Mouse (Mus musculus) lung, adult 2 months (tissue): ENCODE data around the gene Ncoa5. TPM values are rescaled to one million over a fixed set of nuclear protein-coding genes. Genes with fewer than 3 reads are reported as not detected.

Source experiments
- DNase-seq: peaks from one replicate; pipeline ENCODE4 v3.0.0; 2022
- H3K4me1 ChIP-seq: fragments of 200-500 bp; 2 replicates; pipeline ENCODE4 v1.6.1; 2011; ENCODE audit warnings: low read length; ENCODE audit not compliant: control insufficient read depth, insufficient read depth
- H3K4me3 ChIP-seq: fragments of 200-500 bp; replicated peaks from 2 replicates; pipeline ENCODE3; 2011; ENCODE audit warnings: low read depth, mild to moderate bottlenecking, control low read depth, low read length; ENCODE audit errors: extremely low read depth
- CTCF ChIP-seq: fragments of 200-500 bp; IDR thresholded peaks from 2 replicates; pipeline ENCODE4 v1.5.1; 2011; ENCODE audit warnings: mild to moderate bottlenecking, low read length, control low read depth; ENCODE audit not compliant: insufficient read depth
- POLR2A ChIP-seq: fragments of 200-500 bp; IDR thresholded peaks from 2 replicates; pipeline ENCODE4 v1.6.1; 2011; ENCODE audit warnings: low read depth, mild to moderate bottlenecking, control low read depth, low read length, borderline replicate concordance; ENCODE audit errors: extremely low read depth
- WGBS: fragments of 180-500 bp; shearing (Covaris S2); methylation state at CpG from one replicate; pipeline ENCODE4 v1.1.7; 2018; 5-methylcytosine and 5-hydroxymethylcytosine counted together
- polyA plus RNA-seq: library from polyadenylated mRNA; depleted of rRNA; stranded (reverse); fragments of >200 nt; gene quantifications from 2 replicates; pipeline ENCODE4 v1.2.3, GENCODE M21; 2012

Gene Ncoa5
- polyA plus RNA-seq, 1 experiment: 29.1 TPM

GRCm38 (mm10) chr2:164986371-164987027 lies 48.2 kb downstream of the Ncoa5 start:
- Histone ChIP-seq H3K4me3 (no peak overlapping the region), H3K4me1 (no peaks in the 10 kb centered on the region)
- no peak for DNase-seq
- WGBS: 61% methylated on average over 14 of the region's 14 CpGs
- TF ChIP-seq CTCF: no peak
- no peak for TF ChIP-seq POLR2A

- TF ChIP-seq POLR2A (no peak), CTCF (no peak)
- DNase-seq: no peak
- H3K4me3 ChIP-seq: no peak overlapping the region
- no peaks in the 10 kb centered on the region for H3K4me1 ChIP-seq
- WGBS: 58% methylated on average over 6 of the region's 6 CpGs
These were observed 48.7 kb downstream of the Ncoa5 start for GRCm38 (mm10) chr2:164985962-164986361.

- peak; percentile 36 for DNase-seq
- Histone ChIP-seq H3K4me1 (no peaks in the 10 kb centered on the region), H3K4me3 (no peak overlapping the region)
- TF ChIP-seq CTCF: no peak
- no peak for TF ChIP-seq POLR2A
- 21% methylated on average over 7 of the region's 7 CpGs for WGBS
These were observed 54.9 kb downstream of the Ncoa5 start for GRCm38 (mm10) chr2:164979749-164980148.

DNA sequence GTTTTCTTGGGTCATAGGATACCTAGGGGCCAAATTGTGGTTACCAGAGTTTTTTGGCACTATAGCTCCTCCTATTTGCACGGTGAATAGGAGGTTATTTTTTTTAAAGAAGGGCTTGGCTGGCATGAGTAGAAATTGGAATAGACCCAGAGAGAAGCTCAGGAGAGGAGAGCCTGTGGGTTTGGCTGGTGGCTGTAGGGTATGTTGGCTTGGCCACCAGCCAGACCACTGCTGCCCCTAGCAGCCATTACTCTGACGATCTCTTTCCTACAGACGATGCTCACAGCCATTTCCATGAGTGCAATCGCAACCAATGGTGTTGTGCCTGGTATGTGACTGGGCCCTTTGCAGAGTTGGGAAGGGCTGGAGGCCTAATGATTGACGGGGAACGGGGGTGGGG lies 59.1 kb downstream of the Ncoa5 start:
- TF ChIP-seq CTCF: no peak
- no peaks in the 10 kb centered on the region for H3K4me1 ChIP-seq
- WGBS: 74% methylated on average over 6 of the region's 6 CpGs
- no peak overlapping the region for H3K4me3 ChIP-seq
- no peak for DNase-seq

- WGBS: 29% methylated on average over 5 of the region's 5 CpGs
- H3K4me3 ChIP-seq: no peak overlapping the region
- TF ChIP-seq CTCF (no peak), POLR2A (no peak)
- no peak for DNase-seq
- no peaks in the 10 kb centered on the region for H3K4me1 ChIP-seq
These were observed 62.0 kb downstream of the Ncoa5 start for GRCm38 (mm10) chr2:164972646-164973045.

DNA sequence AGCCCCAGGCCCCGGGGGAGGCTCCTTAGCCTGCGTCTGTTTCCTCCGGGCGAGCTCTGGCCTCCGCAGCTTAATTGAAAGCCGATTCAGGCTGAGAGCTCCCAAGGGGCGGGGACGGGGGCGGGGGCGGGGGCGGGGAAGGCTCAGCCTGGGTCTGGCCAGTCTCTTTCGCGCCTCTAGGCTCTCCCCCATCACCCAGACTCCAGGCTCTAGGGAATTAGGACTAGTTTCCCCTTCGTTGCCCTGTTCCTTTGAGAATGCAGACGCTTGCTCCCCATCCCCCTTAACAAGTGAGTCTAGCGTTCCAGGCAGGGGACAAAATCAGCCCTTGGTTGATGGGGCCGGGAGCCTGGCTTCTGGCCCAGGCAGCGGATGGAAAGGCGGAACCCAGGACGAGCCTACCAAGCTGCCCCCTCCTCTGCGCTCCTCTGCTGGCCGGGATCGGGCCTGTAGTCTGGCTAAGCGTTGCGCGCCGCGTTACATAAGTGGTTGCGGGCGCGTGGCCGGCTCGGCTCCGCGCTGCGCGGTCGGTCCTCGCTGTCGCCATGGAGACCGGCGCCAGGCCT lies 64.0 kb downstream of the Ncoa5 start:
- DNase-seq: no peak
- Histone ChIP-seq H3K4me1 (no peaks in the 10 kb centered on the region), H3K4me3 (no peak overlapping the region)
- WGBS: 2% methylated on average over 42 of the region's 42 CpGs
- no peak for TF ChIP-seq CTCF
- TF ChIP-seq POLR2A: no peak

DNA sequence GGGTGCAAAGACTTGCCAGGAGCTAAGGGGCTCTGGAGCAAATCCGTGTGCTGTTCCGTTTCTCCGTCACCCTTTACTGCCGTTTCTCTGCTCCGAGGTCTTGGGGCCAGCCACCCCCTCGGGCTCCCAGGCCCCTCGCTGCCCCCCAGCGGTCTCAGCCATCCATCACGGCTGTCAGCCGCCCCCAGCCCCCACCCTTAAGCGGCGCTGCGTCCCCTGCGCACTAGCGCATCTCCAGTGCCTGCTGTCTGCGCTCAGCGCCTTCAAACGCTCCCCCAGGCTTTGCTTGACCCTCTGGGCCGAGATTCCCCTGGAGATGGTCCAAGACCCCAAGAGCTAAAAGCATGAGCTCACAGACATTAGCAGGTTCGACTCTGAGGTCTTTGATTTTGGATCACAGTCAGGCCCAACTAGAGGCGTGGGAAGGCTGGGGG lies 65.3 kb downstream of the Ncoa5 start:
- Histone ChIP-seq H3K4me1 (no peaks in the 10 kb centered on the region), H3K4me3 (no peak overlapping the region)
- 4% methylated on average over 21 of the region's 21 CpGs for WGBS
- TF ChIP-seq CTCF (no peak), POLR2A (no peak)
- DNase-seq: no peak

DNA sequence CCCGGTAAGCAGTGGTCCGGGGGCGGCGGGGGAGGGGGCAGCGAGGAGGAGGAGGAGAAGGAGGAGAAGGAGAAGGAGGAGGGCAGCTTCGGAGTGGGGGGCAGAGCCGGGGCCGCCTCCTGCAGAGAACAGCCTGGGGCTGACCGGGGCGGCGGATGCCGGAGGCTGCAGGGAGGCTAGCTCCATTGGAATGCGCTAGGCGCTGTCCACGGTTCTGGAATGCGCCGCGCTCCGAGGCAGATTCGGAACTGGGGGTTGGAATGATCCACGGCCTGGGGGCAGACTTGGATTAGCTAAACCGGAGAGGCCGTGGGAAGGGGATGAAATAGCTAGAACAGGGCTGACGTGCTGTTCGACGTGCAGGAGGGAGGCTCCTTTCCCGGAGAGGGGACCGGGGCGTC lies 66.2 kb downstream of the Ncoa5 start:
- under 1% methylated on average over 29 of the region's 29 CpGs for WGBS
- peak; percentile 63 for DNase-seq
- Histone ChIP-seq H3K4me1 (no peaks in the 10 kb centered on the region), H3K4me3 (no peak overlapping the region)
- no peak for TF ChIP-seq POLR2A
- no peak for TF ChIP-seq CTCF

DNA sequence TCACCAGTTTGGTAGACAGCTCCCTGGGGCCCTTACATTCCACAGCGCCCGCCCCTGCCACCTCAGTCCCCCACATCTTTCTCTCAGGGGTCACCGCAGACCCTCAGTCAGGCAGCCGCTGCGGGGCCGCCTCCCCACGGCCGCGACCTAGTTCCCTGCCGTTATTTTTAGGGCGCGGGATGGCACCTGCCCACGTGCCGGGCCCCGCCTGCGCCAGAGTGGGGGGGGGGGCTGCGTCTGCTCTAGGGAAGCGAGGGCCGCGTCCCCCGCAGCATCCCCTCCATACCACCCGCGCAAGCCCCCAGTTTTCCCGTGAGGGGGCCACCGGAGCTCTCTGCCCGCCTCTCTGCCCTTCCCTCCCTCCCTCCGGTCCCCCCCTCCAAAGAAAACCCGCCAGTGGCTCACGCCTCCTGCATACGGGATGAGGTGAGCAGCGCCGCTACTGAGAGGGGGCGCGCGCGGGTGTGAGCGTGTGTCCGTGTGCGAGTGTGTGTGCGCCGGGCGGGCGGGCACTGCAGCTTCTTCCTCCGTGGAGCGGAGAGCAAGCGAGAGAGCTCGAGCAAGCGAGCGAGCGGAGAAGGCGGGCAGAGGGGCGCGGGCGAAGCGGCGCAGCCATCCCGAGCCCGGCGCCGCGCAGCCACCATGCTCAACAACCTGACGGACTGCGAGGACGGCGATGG lies 66.8 kb downstream of the Ncoa5 start:
- H3K4me3 ChIP-seq: no peak overlapping the region
- WGBS: 1% methylated on average over 65 of the region's 65 CpGs
- no peak for TF ChIP-seq CTCF
- TF ChIP-seq POLR2A: no peak
- no peaks in the 10 kb centered on the region for H3K4me1 ChIP-seq
- no peak for DNase-seq

GRCm38 (mm10) chr2:164967193-164967592 lies 67.5 kb downstream of the Ncoa5 start:
- TF ChIP-seq POLR2A (no peak), CTCF (no peak)
- DNase-seq: no peak
- WGBS: 17% methylated on average over 6 of the region's 6 CpGs
- Histone ChIP-seq H3K4me1 (no peaks in the 10 kb centered on the region), H3K4me3 (no peak overlapping the region)
